Mouse (Mus musculus): ENCODE measurements around the gene Grik4.

DNA sequence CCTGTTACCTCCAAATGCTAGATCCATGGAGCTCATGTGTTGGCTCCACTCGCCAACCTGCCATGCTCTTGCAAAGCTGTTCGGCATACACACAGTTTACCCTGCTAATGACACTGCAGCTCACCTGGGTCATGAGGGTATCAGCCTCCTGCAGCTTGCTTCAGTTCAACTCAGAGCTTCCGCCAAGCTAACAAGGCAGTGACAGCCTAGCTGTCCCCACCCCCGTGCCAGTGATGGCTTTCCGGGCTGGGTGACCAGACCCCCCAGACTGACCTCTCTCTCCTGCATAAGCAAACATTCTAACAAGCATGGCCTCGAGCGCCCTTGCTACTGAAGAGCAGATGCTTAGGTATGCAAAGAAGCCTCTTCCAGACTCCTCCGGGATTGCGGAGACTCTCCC is 167.5 kb downstream of the Grik4 start:
- TF ChIP-seq CTCF (IDR thresholded peaks at IDR 0.05; ENCODE audit: insufficient read depth, low read depth, low read length), result no peak
- no peak for TF ChIP-seq POLR2A (IDR thresholded peaks at IDR 0.05; ENCODE audit: insufficient read depth, low read depth, low read length)

Data from olfactory bulb, adult 2 months (tissue).